Mouse (Mus musculus) liver, embryonic 13.5 days (tissue): Measurements from ENCODE around the gene Rpusd2. TPM values are rescaled to one million over a fixed set of nuclear protein-coding genes. Genes with fewer than 3 reads are reported as not detected.
"Not testable (repeated sequence)": the region's sequence is repeated elsewhere in the genome, so short reads cannot be mapped to it uniquely, and the experiment has no call there.

Experiments used
- ATAC-seq: fragments of 200-750 bp; cut with Nextera tagmentation; 2 replicates; pipeline ENCODE4 v1.8.0; 2017; ENCODE audit warnings: low read depth, mild to moderate bottlenecking, moderate number of reproducible peaks, moderate library complexity
- DNase-seq: peaks from one replicate; pipeline ENCODE4 v3.0.0; 2022
- H3K27ac ChIP-seq: fragments of 300-500 bp; sonication (generic); 2 replicates; pipeline ENCODE4 v1.5.1; 2015; ENCODE audit warnings: moderate library complexity, mild to moderate bottlenecking, inconsistent platforms
- H3K27me3 ChIP-seq: fragments of 300-500 bp; sonication (generic); 2 replicates; pipeline ENCODE4 v1.6.1; 2015; ENCODE audit warnings: mild to moderate bottlenecking, inconsistent platforms
- H3K36me3 ChIP-seq: fragments of 300-500 bp; sonication (generic); 2 replicates; pipeline ENCODE4 v1.6.1; 2015; ENCODE audit warnings: mild to moderate bottlenecking, inconsistent platforms
- H3K4me1 ChIP-seq: fragments of 300-500 bp; sonication (generic); replicated peaks from 2 replicates; pipeline ENCODE4 v1.6.1; 2015; ENCODE audit warnings: inconsistent platforms
- H3K4me2 ChIP-seq: fragments of 300-500 bp; sonication (generic); 2 replicates; pipeline ENCODE4 v1.6.1; 2015; ENCODE audit warnings: inconsistent platforms, mild to moderate bottlenecking, moderate library complexity
- H3K4me3 ChIP-seq: fragments of 300-500 bp; sonication (generic); replicated peaks from 2 replicates; pipeline ENCODE4 v1.5.1; 2015; ENCODE audit warnings: mild to moderate bottlenecking, inconsistent platforms
- H3K9ac ChIP-seq: fragments of 300-500 bp; sonication (generic); 2 replicates; pipeline ENCODE4 v1.6.1; 2015; ENCODE audit warnings: mild to moderate bottlenecking, inconsistent platforms
- H3K9me3 ChIP-seq: fragments of 300-500 bp; sonication (generic); replicated peaks from 2 replicates; pipeline ENCODE4 v1.6.1; 2016; ENCODE audit warnings: inconsistent platforms
- WGBS: fragments of 180-500 bp; shearing (Covaris S2); methylation state at CpG from one replicate; pipeline ENCODE4 v1.1.7; 2015; ENCODE audit not compliant: insufficient replicate concordance; 5-methylcytosine and 5-hydroxymethylcytosine counted together
- polyA plus RNA-seq: library from polyadenylated mRNA; unstranded; fragments of >200 nt; fragmentation: Nextera tagmentation; extraction: Ambion mirVana; gene quantifications from 2 replicates; pipeline ENCODE4 v1.2.1, GENCODE M21; 2015

The Rpusd2 gene
- polyA plus RNA-seq, 1 experiment from 2014 or later: 4.8 TPM

DNA sequence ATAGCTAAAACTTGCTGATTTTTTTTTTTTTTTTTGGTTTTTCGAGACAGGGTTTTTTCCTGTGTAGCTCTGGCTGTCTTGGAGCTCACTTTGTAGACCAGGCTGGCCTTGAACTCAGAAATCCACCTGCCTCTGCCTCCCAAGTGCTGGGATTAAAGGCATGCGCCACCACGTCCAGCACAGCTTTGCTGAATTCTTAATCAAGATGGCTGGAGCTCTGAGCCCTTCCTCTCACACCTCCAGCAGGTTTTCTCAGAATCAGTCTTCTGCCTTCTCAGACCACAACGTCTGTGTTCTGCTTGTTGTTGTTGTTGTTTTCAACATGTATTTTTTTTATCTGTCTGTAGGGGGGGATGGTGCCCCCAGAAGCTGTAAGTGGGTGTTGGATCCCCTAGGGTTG is 18.3 kb upstream of the Rpusd2 start:
- H3K27ac ChIP-seq, H3K9ac ChIP-seq, H3K27me3 ChIP-seq, H3K4me3 ChIP-seq, DNase-seq, H3K4me2 ChIP-seq, ATAC-seq, H3K9me3 ChIP-seq: not testable (repeated sequence)
- peaks cover 18% of the 10 kb centered on the region for H3K4me1 ChIP-seq
- H3K36me3 ChIP-seq: peaks cover 32% of the 10 kb centered on the region
- WGBS: 30% methylated on average over 4 of the region's 4 CpGs

DNA sequence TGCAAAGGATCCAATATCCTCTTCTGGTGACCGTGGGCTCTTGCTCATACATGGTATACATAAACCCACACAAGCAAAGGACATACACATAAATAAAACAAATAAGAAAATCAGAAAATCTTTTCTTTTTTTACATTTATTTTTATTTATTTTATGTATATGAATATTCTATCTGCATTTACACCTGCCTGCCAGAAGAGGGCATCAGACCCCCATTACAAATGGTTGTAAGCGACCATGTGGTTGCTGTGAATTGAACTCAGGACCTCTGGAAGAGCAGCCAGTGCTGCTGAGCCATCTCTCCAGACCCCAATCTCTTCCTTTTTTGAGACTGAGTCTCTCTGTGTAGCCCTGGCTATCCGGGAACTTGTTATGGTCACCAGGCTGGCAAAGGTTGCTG is 16.9 kb upstream of the Rpusd2 start:
- Histone ChIP-seq H3K27me3 (no peaks in the 10 kb centered on the region), H3K4me3 (no peak overlapping the region), H3K4me1 (peaks cover 18% of the 10 kb centered on the region), H3K27ac (no peak overlapping the region), H3K9ac (no peak overlapping the region), H3K36me3 (peaks cover 46% of the 10 kb centered on the region), H3K9me3 (peaks cover 5% of the 10 kb centered on the region), H3K4me2 (no peak overlapping the region)
- WGBS: 90% methylated on average over 3 of the region's 3 CpGs
- no peak for DNase-seq
- no peak for ATAC-seq

DNA sequence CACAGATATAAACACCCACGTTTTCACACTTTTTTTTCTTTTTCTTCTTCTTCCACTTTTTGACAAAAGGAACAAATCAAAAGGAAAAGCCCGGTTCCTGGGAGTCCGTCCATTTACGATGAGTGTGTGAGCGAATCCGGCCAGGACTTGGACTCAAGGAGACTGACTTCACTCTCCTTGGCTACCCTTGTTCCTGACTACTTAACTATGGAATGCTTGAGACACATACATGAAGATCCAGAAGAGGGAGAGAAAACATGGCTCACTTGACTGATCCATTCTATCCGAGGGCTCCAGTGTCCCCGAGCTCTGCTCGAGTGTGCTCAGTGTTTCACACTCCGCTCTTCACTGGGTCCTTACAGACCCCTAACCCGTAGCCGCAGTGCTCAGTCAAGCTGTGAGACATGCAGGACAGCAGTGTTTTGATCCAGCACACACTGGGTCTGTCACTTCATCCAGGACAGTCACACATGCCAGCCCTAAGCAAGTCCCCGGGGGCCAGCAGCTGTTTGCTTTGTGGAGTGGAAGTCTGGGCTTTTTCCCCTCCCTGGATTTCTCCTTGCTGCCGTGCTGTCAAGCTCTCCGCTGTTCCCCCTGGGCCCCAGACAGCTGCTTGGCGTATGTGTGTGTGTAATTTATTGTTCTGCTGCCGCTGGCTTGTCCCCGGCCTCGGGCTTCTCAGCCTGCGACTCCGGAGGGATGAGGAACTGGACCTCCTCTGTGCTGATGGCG is 16.0 kb upstream of the Rpusd2 start:
- H3K27ac ChIP-seq: no peak overlapping the region
- no peak overlapping the region for H3K4me2 ChIP-seq
- peaks cover 21% of the 10 kb centered on the region for H3K4me1 ChIP-seq
- peaks cover 5% of the 10 kb centered on the region for H3K9me3 ChIP-seq
- ATAC-seq (no peak), DNase-seq (no peak)
- H3K27me3 ChIP-seq: no peaks in the 10 kb centered on the region
- H3K36me3 ChIP-seq: peaks cover 53% of the 10 kb centered on the region
- no peak overlapping the region for H3K9ac ChIP-seq
- no peak overlapping the region for H3K4me3 ChIP-seq
- WGBS: 77% methylated on average over 22 of the region's 22 CpGs

DNA sequence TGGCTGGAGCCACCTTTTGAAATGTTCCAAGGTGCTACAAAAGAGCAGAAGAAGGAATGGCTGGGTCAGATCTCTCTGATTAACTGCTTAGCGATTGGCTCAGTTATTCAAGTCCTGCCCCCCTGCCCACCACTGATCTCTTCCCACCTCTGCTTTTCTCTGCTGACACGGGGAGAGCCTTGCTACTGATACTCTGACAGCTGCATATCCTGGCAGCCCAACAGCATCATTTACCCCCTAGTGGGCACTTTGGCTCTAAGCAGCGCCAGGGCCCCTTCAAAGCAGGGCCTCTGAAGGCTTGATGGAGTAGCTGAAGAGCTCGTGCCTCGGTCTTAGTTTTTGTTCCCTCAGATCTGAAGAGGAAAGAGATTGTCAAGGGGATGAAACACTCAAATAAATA is 15.5 kb upstream of the Rpusd2 start:
- Histone ChIP-seq H3K9ac (no peak overlapping the region), H3K4me1 (peaks cover 27% of the 10 kb centered on the region), H3K4me3 (no peak overlapping the region), H3K36me3 (peaks cover 53% of the 10 kb centered on the region), H3K27me3 (no peaks in the 10 kb centered on the region), H3K9me3 (peaks cover 5% of the 10 kb centered on the region), H3K4me2 (no peak overlapping the region), H3K27ac (no peak overlapping the region)
- ATAC-seq (no peak), DNase-seq (no peak)
- WGBS: 58% methylated on average over 5 of the region's 5 CpGs

DNA sequence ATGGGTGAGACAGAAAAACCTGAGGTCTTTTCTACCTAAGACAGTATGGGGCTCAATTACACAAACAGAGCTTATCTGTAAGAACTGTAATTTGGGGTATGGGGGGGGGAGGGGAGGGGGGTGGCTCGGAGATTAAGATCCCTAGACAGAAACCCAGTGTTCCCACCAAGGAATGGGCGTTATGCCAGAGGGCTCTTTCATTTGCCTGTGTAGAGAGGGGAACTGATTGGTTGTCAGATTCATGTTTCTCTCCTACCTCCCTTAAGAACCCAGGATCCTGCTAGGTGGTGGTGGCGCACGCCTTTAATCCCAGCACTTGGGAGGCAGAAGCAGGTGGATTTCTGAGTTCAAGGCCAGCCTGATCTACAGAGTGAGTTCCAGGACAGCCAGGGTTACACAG is 15.1 kb upstream of the Rpusd2 start:
- Histone ChIP-seq H3K36me3 (peaks cover 53% of the 10 kb centered on the region), H3K27ac (no peak overlapping the region)

DNA sequence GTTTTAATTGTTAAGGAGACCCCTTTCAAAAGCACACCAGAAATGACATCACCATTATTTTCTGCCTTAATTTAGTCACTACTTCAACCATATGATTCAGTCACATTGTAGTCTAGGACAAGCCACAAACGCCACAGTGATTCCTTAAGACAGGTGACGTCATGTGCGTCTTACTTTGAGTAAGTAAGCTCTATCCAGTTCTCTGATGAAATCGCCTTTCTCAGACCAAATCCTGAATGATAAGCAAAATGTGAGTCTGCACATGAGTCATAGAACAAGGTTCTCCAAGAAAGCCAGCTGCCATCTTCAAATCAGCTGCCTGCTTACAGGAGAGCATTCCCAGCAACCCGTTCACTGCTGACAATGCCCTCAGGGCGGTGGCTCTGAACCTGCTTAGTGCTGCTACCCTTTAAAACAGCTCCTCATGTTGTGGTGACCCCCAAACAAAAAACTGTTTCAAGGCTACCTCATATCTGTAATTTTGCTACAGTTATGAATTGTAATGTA is 11.4 kb upstream of the Rpusd2 start:
- no peak overlapping the region for H3K4me2 ChIP-seq
- no peak overlapping the region for H3K9ac ChIP-seq
- no peak for ATAC-seq
- 86% methylated on average over 6 of the region's 6 CpGs for WGBS
- peaks cover 52% of the 10 kb centered on the region for H3K36me3 ChIP-seq
- H3K4me1 ChIP-seq: peaks cover 53% of the 10 kb centered on the region
- H3K27me3 ChIP-seq: no peaks in the 10 kb centered on the region
- DNase-seq: no peak
- no peak overlapping the region for H3K4me3 ChIP-seq
- H3K9me3 ChIP-seq: no peaks in the 10 kb centered on the region
- H3K27ac ChIP-seq: no peak overlapping the region

More for the DNA sequence above, 15.1 kb upstream of the Rpusd2 start:
- H3K4me3 ChIP-seq: no peak overlapping the region
- H3K9ac ChIP-seq: no peak overlapping the region
- H3K4me2 ChIP-seq: no peak overlapping the region
- no peaks in the 10 kb centered on the region for H3K27me3 ChIP-seq
- no peak for DNase-seq
- peaks cover 5% of the 10 kb centered on the region for H3K9me3 ChIP-seq
- WGBS: 71% methylated on average over 4 of the region's 4 CpGs
- ATAC-seq: no peak
- peaks cover 31% of the 10 kb centered on the region for H3K4me1 ChIP-seq

DNA sequence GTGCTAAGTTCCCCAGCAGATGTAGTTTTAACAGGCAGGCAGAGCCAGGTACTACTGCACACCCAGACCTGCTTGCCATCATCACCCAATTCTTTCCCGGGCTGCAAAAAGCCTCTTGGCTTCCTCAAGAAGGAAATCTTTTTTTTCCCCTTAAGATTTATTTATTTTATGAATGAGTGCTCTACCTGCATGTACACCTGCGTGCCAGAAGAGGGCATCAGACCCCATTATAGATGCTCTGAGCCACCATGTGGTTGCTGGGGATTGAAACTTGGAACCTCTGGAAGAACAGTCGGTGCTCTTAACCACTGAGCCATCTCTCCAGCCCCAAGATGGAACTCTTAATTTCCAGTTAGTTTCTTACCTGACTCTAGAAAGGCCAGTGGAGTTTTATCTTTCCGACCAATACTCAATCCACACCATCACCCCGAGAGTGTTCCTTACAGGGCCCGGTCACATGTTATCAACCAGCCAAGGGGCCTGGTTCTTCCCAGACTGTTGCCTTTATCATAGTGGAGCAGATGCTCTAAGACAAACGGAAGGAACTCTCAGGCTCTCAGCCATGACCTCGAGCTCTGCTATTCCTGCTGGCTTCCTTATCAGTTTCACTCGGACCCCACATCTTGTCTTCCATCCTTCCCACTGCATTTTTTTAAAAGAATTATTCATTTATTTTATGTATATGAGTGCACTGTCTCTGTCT is 9.9 kb upstream of the Rpusd2 start:
- Histone ChIP-seq H3K36me3 (peaks cover 41% of the 10 kb centered on the region), H3K9ac (peak overlapping the region; percentile 55), H3K4me3 (peak overlapping the region; percentile 10), H3K27me3 (no peaks in the 10 kb centered on the region), H3K27ac (peak overlapping the region; percentile 95), H3K4me2 (peak overlapping the region; percentile 54), H3K4me1 (peaks cover 59% of the 10 kb centered on the region), H3K9me3 (no peaks in the 10 kb centered on the region)
- WGBS: 17% methylated on average over 9 of the region's 9 CpGs
- DNase-seq (peak; percentile 80), ATAC-seq (peak; percentile 95)

DNA sequence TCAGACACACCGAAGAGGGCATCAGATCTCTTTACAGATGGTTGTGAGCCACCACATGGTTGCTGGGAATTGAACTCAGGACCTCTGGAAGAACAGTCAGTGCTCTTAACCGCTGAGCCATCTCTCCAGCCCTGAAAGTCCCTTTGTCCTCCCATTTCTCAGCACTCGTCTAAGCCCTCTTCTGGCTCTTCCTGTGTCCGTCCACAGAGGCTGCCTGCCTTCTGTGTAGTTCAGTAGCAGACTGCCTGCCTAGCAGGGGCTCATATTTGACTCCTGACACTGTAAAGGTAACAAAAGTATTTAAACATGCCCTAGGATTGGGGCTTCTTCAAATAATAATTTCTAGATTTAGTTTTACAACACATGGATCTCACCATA is 9.4 kb upstream of the Rpusd2 start:
- ATAC-seq: peak; percentile 5; the same call in 1 of the 2 replicates
- Histone ChIP-seq H3K4me1 (peaks cover 60% of the 10 kb centered on the region), H3K4me2 (peak overlapping the region; percentile 54), H3K27ac (peak overlapping the region; percentile 95), H3K36me3 (peaks cover 40% of the 10 kb centered on the region), H3K4me3 (peak overlapping the region; percentile 4; the same call in 1 of the 2 replicates), H3K9ac (peak overlapping the region; percentile 55), H3K9me3 (no peaks in the 10 kb centered on the region), H3K27me3 (no peaks in the 10 kb centered on the region)
- no peak for DNase-seq
- 31% methylated on average over 4 of the region's 4 CpGs for WGBS

DNA sequence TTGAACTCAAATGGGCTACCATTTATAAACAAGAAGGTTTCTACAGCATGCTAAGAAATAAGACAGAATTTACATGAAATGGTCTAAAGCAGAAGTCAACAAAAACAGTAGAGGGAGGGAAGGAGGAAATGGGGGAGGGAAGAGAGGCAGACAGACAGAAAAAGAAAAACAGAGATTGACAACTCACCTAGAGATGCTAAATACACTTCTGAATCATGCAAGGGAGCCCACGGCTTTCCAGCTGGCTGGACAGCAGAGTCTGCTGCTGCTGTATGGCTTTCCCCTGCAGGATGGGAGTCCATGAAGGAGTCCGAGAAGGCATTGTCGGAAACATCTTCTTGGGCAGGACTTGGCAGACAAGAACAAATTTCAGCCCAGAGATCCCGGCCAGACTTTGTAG is 7.6 kb upstream of the Rpusd2 start:
- no peak for DNase-seq
- whole genome bisulfite sequencing: 87% methylated on average over 4 of the region's 4 CpGs
- Histone ChIP-seq H3K4me1 (peaks cover 60% of the 10 kb centered on the region), H3K27ac (peak overlapping the region; percentile 58), H3K9ac (0 out of 2 replicates have a peak overlapping the region, but pooled peaks have one; percentile 8), H3K9me3 (no peaks in the 10 kb centered on the region), H3K4me3 (no peak overlapping the region), H3K36me3 (peaks cover 23% of the 10 kb centered on the region), H3K27me3 (no peaks in the 10 kb centered on the region), H3K4me2 (peak overlapping the region; percentile 89; the same call in 1 of the 2 replicates)
- ATAC-seq: no peak

DNA sequence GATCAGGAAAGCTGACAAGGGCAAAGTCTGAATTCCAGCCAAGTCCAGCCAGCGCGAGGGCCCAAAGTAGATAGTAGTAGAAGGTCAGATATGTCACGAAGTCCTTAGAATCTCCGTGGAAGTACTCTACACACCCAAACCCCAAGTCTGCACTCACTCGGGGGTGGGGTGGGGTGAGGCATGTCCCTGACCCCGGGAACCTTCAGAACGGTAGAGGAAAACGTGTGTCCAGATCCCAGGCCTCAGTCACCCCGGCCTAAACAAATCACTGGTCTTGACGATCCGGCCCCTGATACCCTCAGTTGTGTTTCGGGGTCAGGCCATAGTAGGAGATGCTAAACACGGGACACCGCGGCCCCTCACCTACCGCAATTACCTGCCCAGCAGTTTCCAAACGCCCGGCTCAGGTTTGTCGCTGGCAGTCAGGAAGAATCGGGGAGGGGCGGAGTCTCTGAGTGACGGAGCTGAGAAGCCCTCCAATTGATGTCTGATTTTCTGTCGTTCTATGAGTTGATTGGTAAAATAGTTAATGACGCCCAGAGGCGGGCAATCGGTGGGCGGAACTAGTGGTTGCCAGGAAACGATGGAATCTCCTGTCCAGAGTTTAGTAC is 5.5 kb upstream of the Rpusd2 start, which contains the start of gene Ccdc32:
Ccdc32 (minus strand) TSS at position 453 of the 611 bp plus-strand sequence.
- Histone ChIP-seq H3K27me3 (no peaks in the 10 kb centered on the region), H3K4me1 (peaks cover 52% of the 10 kb centered on the region), H3K36me3 (0 out of 2 replicates have a peak, but pooled peaks cover 9% of the 10 kb centered on the region), H3K4me3 (peak within 1 kb of the TSS; percentile 80), H3K4me2 (peak within 1 kb of the TSS; percentile 89), H3K9ac (peak within 1 kb of the TSS; percentile 85), H3K9me3 (no peaks in the 10 kb centered on the region), H3K27ac (peak within 1 kb of the TSS; percentile 78)
- DNase-seq (peak; percentile 92), ATAC-seq (peak; percentile 83)
- under 1% methylated on average over 28 of the region's 28 CpGs for WGBS

DNA sequence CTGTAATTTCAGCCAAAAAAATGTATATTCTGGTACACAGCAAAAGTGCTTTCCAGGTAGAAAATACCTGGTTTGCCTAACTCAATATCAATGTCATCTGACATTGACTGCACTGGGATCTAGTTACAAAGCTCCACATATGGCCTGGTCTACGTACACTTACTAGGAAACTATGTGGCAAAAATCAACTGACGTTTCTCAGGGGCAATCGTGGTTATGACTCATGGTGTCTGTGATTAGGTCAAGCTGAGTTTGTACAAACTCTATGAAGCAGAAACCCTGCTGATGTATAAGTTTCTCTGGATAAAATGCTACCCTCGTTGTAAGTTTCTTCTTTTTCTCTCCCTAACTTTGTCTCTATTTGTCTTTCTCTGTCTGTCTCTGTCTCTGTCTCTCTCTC is 2.4 kb upstream of the Rpusd2 start:
- 35% methylated on average over 4 of the region's 4 CpGs for WGBS
- peaks cover 6% of the 10 kb centered on the region for H3K36me3 ChIP-seq
- ATAC-seq: no peak
- H3K4me3 ChIP-seq: no peak overlapping the region
- H3K4me2 ChIP-seq: no peak overlapping the region
- H3K9me3 ChIP-seq: no peaks in the 10 kb centered on the region
- H3K4me1 ChIP-seq: peaks cover 43% of the 10 kb centered on the region
- no peak overlapping the region for H3K9ac ChIP-seq
- no peaks in the 10 kb centered on the region for H3K27me3 ChIP-seq
- DNase-seq: no peak
- H3K27ac ChIP-seq: no peak overlapping the region
